Mouse (Mus musculus): ENCODE measurements around the gene Trdmt1.

DNA sequence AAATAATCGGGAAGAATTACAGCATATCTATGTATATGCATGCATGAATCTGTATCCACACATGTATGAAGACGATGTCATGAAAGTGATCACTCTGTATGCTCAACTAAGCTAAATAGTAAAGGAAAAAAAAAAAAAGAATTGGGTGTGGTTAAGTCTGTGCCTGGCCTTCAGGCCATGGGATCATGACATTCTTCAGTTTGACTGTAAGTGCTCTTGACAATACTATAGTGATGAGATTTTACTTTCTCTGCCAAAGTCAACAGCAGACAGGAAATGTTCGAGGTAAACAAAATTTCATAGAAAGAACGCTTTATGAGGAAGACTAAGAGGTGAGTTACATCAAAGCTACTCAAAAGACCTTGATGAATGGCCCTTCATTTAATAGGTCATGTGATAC, 48.9 kb upstream of the Trdmt1 start:
- no peak for TF ChIP-seq CTCF (IDR thresholded peaks at IDR 0.05; ENCODE audit: extremely low read depth, insufficient read depth, low read length)
- no peak for TF ChIP-seq POLR2A (IDR thresholded peaks at IDR 0.05; ENCODE audit: extremely low read depth, insufficient read depth, low read length)

All from cortical plate, adult 2 months (tissue).